Mouse (Mus musculus): Measurements from ENCODE around the gene Stip1. TPM values are rescaled to one million over a fixed set of nuclear protein-coding genes. Genes with fewer than 3 reads are reported as not detected.
"Not testable (repeated sequence)": the region's sequence is repeated elsewhere in the genome, so short reads cannot be mapped to it uniquely, and the experiment has no call there.

The Stip1 gene
- polyA plus RNA-seq (2016; fragmentation: Nextera tagmentation; extraction: Ambion mirVana): 315 and 316 TPM in 2 replicates

DNA sequence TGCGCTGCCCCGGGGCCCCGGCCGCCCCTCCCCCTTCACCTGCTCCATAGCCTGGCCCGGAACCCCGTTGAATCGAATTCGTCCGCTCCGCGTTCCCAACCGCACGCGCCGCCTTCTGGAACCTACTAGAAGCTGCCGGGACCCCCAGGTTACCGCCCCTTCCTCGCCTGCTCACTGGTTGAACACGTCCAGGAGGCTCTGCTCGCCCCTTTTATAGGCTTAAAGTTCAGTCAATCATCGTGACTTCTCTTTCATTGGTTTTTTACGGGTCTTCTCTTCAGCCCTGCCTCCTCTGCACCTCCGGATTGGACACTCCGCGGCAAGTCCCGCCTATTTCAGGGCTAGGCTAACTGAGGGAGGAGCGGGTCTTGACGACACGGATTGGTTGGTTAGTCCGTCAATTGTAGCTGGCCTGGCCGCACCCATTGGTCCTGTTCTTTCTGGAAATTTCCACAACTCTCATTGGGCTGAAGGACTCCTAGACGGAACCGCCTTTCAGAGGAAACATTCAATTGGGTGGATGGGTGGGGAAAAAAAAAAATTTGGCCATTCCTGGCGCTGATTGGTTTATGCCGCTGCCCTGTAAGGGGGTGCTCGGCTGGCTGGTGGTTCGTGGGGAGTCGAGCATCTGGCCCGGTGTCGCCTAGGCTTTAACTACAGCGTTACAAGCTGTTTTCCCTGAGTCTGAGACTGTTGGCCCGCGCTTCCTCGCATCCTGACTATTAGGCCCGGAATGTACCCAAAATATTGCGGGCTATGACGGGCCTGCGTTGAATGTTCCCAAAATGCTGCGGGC, at the start of gene Stip1:
Stip1 (minus strand) TSS at position 127 of the 796 bp plus-strand sequence.
- WGBS: under 1% methylated on average over 49 of the region's 49 CpGs
- H3K9ac ChIP-seq (replicated peaks): peak within 1 kb of the TSS; percentile 97
- H3K9me3 ChIP-seq: no peaks in the 10 kb centered on the region
- H3K27me3 ChIP-seq: no peaks in the 10 kb centered on the region
- H3K4me3 ChIP-seq: peak within 1 kb of the TSS; percentile 82
- peaks cover 11% of the 10 kb centered on the region for H3K36me3 ChIP-seq
- peaks cover 31% of the 10 kb centered on the region for H3K4me1 ChIP-seq
- peak within 1 kb of the TSS; percentile 86 for H3K4me2 ChIP-seq (replicated peaks)
- ATAC-seq (ENCODE audit: low FRiP score, low read depth): peak; percentile 99
- H3K27ac ChIP-seq (replicated peaks): peak within 1 kb of the TSS; percentile 92

GRCm38 (mm10) chr19:7089050-7089449, 49.3 kb upstream of the Stip1 start:
- Histone ChIP-seq H3K4me3 (no peak overlapping the region), H3K36me3 (no peaks in the 10 kb centered on the region), H3K27ac (replicated peaks) (no peak overlapping the region), H3K9me3 (no peaks in the 10 kb centered on the region), H3K4me1 (peaks cover 79% of the 10 kb centered on the region), H3K4me2 (replicated peaks) (no peak overlapping the region; the same call in 1 of the 2 replicates), H3K9ac (replicated peaks) (no peak overlapping the region), H3K27me3 (peaks cover 85% of the 10 kb centered on the region)
- ATAC-seq (ENCODE audit: low FRiP score, low read depth): no peak
- WGBS: 72% methylated on average over 5 of the region's 5 CpGs

DNA sequence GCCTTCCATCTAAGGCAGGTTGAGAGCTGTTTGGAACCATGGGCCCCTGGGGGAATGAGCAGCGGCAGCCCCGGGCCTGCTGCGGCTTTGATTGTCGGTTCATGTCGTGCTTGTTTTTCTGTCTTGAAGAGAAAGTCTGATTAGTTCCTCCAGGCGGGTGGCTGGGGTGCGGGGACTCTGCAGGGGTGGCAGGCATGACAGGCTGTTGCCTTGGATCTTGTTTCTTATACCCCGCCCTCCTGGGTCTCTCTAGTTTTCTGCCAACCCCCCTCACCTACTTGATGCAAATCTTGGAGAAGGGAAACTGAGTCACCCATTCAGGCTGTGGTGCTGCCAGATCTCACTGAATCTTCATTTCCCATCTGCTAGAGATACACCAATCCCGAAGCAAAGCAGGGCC, 48.8 kb upstream of the Stip1 start:
- H3K4me2 ChIP-seq (replicated peaks): no peak overlapping the region
- no peak overlapping the region for H3K27ac ChIP-seq (replicated peaks)
- WGBS: 8% methylated on average over 9 of the region's 9 CpGs
- H3K4me1 ChIP-seq: peaks cover 80% of the 10 kb centered on the region
- ATAC-seq (ENCODE audit: low FRiP score, low read depth): no peak
- peaks cover 84% of the 10 kb centered on the region for H3K27me3 ChIP-seq
- no peak overlapping the region for H3K4me3 ChIP-seq
- no peak overlapping the region for H3K9ac ChIP-seq (replicated peaks)
- no peaks in the 10 kb centered on the region for H3K9me3 ChIP-seq
- no peaks in the 10 kb centered on the region for H3K36me3 ChIP-seq

- H3K27ac ChIP-seq (replicated peaks): peak overlapping the region; percentile 39; the same call in 1 of the 2 replicates
- no peak overlapping the region for H3K4me3 ChIP-seq
- peaks cover 55% of the 10 kb centered on the region for H3K4me1 ChIP-seq
These were observed 45.0 kb upstream of the Stip1 start for GRCm38 (mm10) chr19:7084734-7085133.

GRCm38 (mm10) chr19:7083035-7083794, 43.4 kb upstream of the Stip1 start:
- Histone ChIP-seq H3K4me2 (replicated peaks) (peak overlapping the region; percentile 7; the same call in 1 of the 2 replicates), H3K9me3 (no peaks in the 10 kb centered on the region), H3K27me3 (peaks cover 88% of the 10 kb centered on the region), H3K9ac (replicated peaks) (no peak overlapping the region), H3K4me1 (peaks cover 50% of the 10 kb centered on the region), H3K27ac (replicated peaks) (peak overlapping the region; percentile 75), H3K4me3 (no peak overlapping the region), H3K36me3 (no peaks in the 10 kb centered on the region)
- ATAC-seq (ENCODE audit: low FRiP score, low read depth): peak; percentile 70
- WGBS: 16% methylated on average over 14 of the region's 14 CpGs

More at GRCm38 (mm10) chr19:7084734-7085133, 45.0 kb upstream of the Stip1 start:
- Histone ChIP-seq H3K9ac (replicated peaks) (no peak overlapping the region), H3K4me2 (replicated peaks) (no peak overlapping the region), H3K27me3 (peaks cover 87% of the 10 kb centered on the region), H3K36me3 (no peaks in the 10 kb centered on the region), H3K9me3 (no peaks in the 10 kb centered on the region)
- 55% methylated on average over 15 of the region's 15 CpGs for WGBS
- no peak for ATAC-seq (ENCODE audit: low FRiP score, low read depth)

- Histone ChIP-seq H3K36me3 (no peaks in the 10 kb centered on the region), H3K27ac (replicated peaks) (no peak overlapping the region), H3K4me2 (replicated peaks) (no peak overlapping the region), H3K4me3 (no peak overlapping the region), H3K27me3 (peaks cover 82% of the 10 kb centered on the region), H3K9ac (replicated peaks) (no peak overlapping the region), H3K9me3 (no peaks in the 10 kb centered on the region), H3K4me1 (peaks cover 46% of the 10 kb centered on the region)
- ATAC-seq (ENCODE audit: low FRiP score, low read depth): no peak
- WGBS: 82% methylated on average over 7 of the region's 7 CpGs
These were observed 41.9 kb upstream of the Stip1 start for GRCm38 (mm10) chr19:7081516-7082266.

GRCm38 (mm10) chr19:7078271-7078670, 38.5 kb upstream of the Stip1 start:
- Histone ChIP-seq H3K4me1 (peaks cover 38% of the 10 kb centered on the region), H3K4me2 (replicated peaks) (no peak overlapping the region), H3K9me3 (no peaks in the 10 kb centered on the region), H3K9ac (replicated peaks) (no peak overlapping the region), H3K4me3 (no peak overlapping the region), H3K27me3 (peaks cover 90% of the 10 kb centered on the region), H3K27ac (replicated peaks) (no peak overlapping the region), H3K36me3 (no peaks in the 10 kb centered on the region)
- ATAC-seq (ENCODE audit: low FRiP score, low read depth): no peak
- WGBS: 84% methylated on average over 7 of the region's 7 CpGs

- no peak for ATAC-seq (ENCODE audit: low FRiP score, low read depth)
- H3K9me3 ChIP-seq: no peaks in the 10 kb centered on the region
- peaks cover 38% of the 10 kb centered on the region for H3K4me1 ChIP-seq
- no peak overlapping the region for H3K27ac ChIP-seq (replicated peaks)
- H3K4me2 ChIP-seq (replicated peaks): no peak overlapping the region
- no peaks in the 10 kb centered on the region for H3K36me3 ChIP-seq
- H3K4me3 ChIP-seq: no peak overlapping the region
- 47% methylated on average over 9 of the region's 9 CpGs for WGBS
- peaks cover 93% of the 10 kb centered on the region for H3K27me3 ChIP-seq
- H3K9ac ChIP-seq (replicated peaks): no peak overlapping the region
These were observed 37.9 kb upstream of the Stip1 start for GRCm38 (mm10) chr19:7077666-7078065.

- H3K9ac ChIP-seq (replicated peaks); H3K4me3 ChIP-seq; H3K27ac ChIP-seq (replicated peaks); H3K9me3 ChIP-seq; H3K36me3 ChIP-seq; H3K4me2 ChIP-seq (replicated peaks); ATAC-seq (ENCODE audit: low FRiP score, low read depth): not testable (repeated sequence)
- WGBS: 84% methylated on average over 11 of the region's 11 CpGs
- Histone ChIP-seq H3K27me3 (peaks cover 87% of the 10 kb centered on the region), H3K4me1 (peaks cover 60% of the 10 kb centered on the region)
These were observed 35.6 kb upstream of the Stip1 start for GRCm38 (mm10) chr19:7075336-7075735.

- H3K27me3 ChIP-seq: peaks cover 76% of the 10 kb centered on the region
These were observed 34.4 kb upstream of the Stip1 start for GRCm38 (mm10) chr19:7073997-7074781.

DNA sequence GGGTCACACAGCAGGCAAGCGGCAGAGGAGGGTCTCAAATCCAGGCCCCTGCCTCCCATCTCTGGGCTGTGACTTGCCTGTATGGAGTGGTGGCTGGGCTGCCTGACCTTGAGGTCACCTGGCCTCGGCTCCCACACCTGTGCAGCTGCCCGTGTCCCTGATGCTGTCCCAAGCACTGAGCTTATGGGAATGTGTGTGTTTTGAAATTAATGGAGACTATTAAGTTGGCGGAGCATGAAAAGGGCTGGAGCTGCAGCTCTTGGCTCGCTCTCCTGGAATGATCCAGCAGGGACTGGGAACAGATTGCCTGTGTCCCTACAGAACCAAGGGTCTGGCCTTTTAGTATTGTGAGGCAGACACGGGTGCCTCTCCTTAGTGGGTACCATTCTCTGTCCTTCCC, 32.5 kb upstream of the Stip1 start:
- no peak for ATAC-seq (ENCODE audit: low FRiP score, low read depth)
- WGBS: 55% methylated on average over 6 of the region's 6 CpGs
- H3K4me3 ChIP-seq: no peak overlapping the region
- H3K27me3 ChIP-seq: peaks cover 72% of the 10 kb centered on the region
- no peaks in the 10 kb centered on the region for H3K9me3 ChIP-seq
- no peak overlapping the region for H3K4me2 ChIP-seq (replicated peaks)
- peaks cover 74% of the 10 kb centered on the region for H3K4me1 ChIP-seq
- no peak overlapping the region for H3K27ac ChIP-seq (replicated peaks)
- no peaks in the 10 kb centered on the region for H3K36me3 ChIP-seq
- H3K9ac ChIP-seq (replicated peaks): no peak overlapping the region

More at GRCm38 (mm10) chr19:7073997-7074781, 34.4 kb upstream of the Stip1 start:
- Histone ChIP-seq H3K36me3 (no peaks in the 10 kb centered on the region), H3K9ac (replicated peaks) (0 out of 2 replicates have a peak overlapping the region, but pooled peaks have one; percentile 5), H3K4me1 (peaks cover 63% of the 10 kb centered on the region), H3K4me2 (replicated peaks) (no peak overlapping the region), H3K4me3 (no peak overlapping the region), H3K27ac (replicated peaks) (no peak overlapping the region), H3K9me3 (no peaks in the 10 kb centered on the region)
- no peak for ATAC-seq (ENCODE audit: low FRiP score, low read depth)
- 26% methylated on average over 12 of the region's 12 CpGs for WGBS
